Mouse (Mus musculus): Measurements from ENCODE around the gene Lrrc51.

Lrrc51 gene

GRCm38 (mm10) chr7:101936996-101937395 is 3.3 kb upstream of the Lrrc51 start:
- DNase-seq: no peak

GRCm38 (mm10) chr7:101935957-101936356 is 2.3 kb upstream of the Lrrc51 start:
- DNase-seq: no peak

- peak in 1 of 2 experiments; percentile 48 for DNase-seq
Measured at GRCm38 (mm10) chr7:101933300-101933699, 395 bp downstream of the Lrrc51 start.

- DNase-seq: no peak
Measured at GRCm38 (mm10) chr7:101932551-101932950, 1.1 kb downstream of the Lrrc51 start.

- DNase-seq: no peak
Measured at GRCm38 (mm10) chr7:101928093-101928492, 5.6 kb downstream of the Lrrc51 start.

GRCm38 (mm10) chr7:101925892-101926291 is 7.8 kb downstream of the Lrrc51 start:
- DNase-seq: peak in 1 of 2 experiments; percentile 28

GRCm38 (mm10) chr7:101918071-101918470 is 15.6 kb downstream of the Lrrc51 start:
- peak; percentile 72 to 75 for DNase-seq

GRCm38 (mm10) chr7:101911982-101912381 is 21.7 kb downstream of the Lrrc51 start:
- peak; percentile 21 to 25 for DNase-seq

- no peak for DNase-seq
Measured at GRCm38 (mm10) chr7:101910138-101910537, 23.6 kb downstream of the Lrrc51 start.

- no peak for DNase-seq
Measured at GRCm38 (mm10) chr7:101908367-101908766, 25.3 kb downstream of the Lrrc51 start.

GRCm38 (mm10) chr7:101906696-101907095 is 27.0 kb downstream of the Lrrc51 start:
- DNase-seq: peak; percentile 37 to 49

- DNase-seq: no peak
Measured at GRCm38 (mm10) chr7:101906287-101906681, 27.4 kb downstream of the Lrrc51 start, which contains the start of gene Tomt. Gene Tomt, minus strand, starts transcription at chr7:101906359.

- DNase-seq: peak; percentile 99
Measured at GRCm38 (mm10) chr7:101905561-101906286, 28.0 kb downstream of the Lrrc51 start, which contains the start of gene Lamtor1. Gene Lamtor1, plus strand, starts transcription at chr7:101905904.

GRCm38 (mm10) chr7:101902846-101903245 is 30.8 kb downstream of the Lrrc51 start:
- peak; percentile 26 to 32 for DNase-seq

- DNase-seq: no peak
Measured at GRCm38 (mm10) chr7:101901969-101902368, 31.7 kb downstream of the Lrrc51 start.

GRCm38 (mm10) chr7:101900331-101901097 is 33.2 kb downstream of the Lrrc51 start:
- no peak for DNase-seq

GRCm38 (mm10) chr7:101896104-101897066 is 37.3 kb downstream of the Lrrc51 start:
- DNase-seq: peak; percentile 95 to 98

GRCm38 (mm10) chr7:101895695-101896094 is 38.0 kb downstream of the Lrrc51 start:
- no peak for DNase-seq

- no peak for DNase-seq
Measured at GRCm38 (mm10) chr7:101888460-101888859, 45.2 kb downstream of the Lrrc51 start.

- no peak for DNase-seq
Measured at GRCm38 (mm10) chr7:101886274-101886673, 47.4 kb downstream of the Lrrc51 start.

- DNase-seq: peak in 1 of 2 experiments; percentile 17
Measured at GRCm38 (mm10) chr7:101884160-101884559, 49.5 kb downstream of the Lrrc51 start.

GRCm38 (mm10) chr7:101882413-101883154 is 51.1 kb downstream of the Lrrc51 start:
- DNase-seq: no peak

Measured in B cell, adult 2 months (primary cell).